11 mouse cellular contexts compared by ENCODE assay signal in the genomic region with DNA sequence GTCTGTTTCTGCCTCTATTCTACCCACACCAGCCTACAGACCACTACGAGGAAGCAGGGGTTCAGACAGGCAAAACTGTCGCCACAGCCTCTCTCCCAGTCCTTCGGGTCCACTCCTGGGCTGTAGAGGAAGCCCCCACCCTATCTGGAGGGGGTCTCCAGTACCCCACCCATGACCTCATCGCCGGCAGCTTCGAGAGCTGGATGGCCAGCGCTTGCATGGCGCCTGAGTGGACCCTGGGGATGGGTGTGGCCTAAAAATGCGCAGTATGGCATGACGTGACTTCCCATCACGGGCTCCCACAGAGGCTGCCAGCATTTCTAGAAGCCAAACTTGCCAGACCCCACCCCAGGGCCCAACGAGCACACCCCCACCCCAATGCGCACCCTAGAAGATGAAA. TPM values are rescaled to one million over a fixed set of nuclear protein-coding genes. Genes with fewer than 3 reads are reported as not detected.
DNase-seq lines count a peak whose midpoint lies in the region; ATAC-seq and TF ChIP-seq lines count a peak whose summit lies in the region.
"Had no signal": no experiment of that assay in that cellular context is flagged by ENCODE, and none has a peak within 500 bp of the region (broad histone marks: within the 10 kb centered on the region; RNA-seq: fewer than 3 reads in every experiment).

No protein-coding gene starts in this region.

- H3K4me1 ChIP-seq in hindbrain, postnatal 0 days (ENCODE audit: insufficient read depth, low read length), result no peaks in the 10 kb centered on the region
- no peaks in the 10 kb centered on the region for H3K4me1 ChIP-seq in hindbrain, embryonic 11.5 days (replicated peaks; ENCODE audit: control insufficient read depth, insufficient read depth, low read length)
- H3K4me1 ChIP-seq in intestine, embryonic 15.5 days (replicated peaks), result peaks cover 14% of the 10 kb centered on the region
- H3K4me1 ChIP-seq: forebrain, embryonic 12.5 days had no signal

- no peaks in the 10 kb centered on the region for H3K9me3 ChIP-seq in hindbrain, postnatal 0 days (ENCODE audit: low read length)
- no peaks in the 10 kb centered on the region for H3K9me3 ChIP-seq in hindbrain, embryonic 11.5 days (ENCODE audit: control insufficient read depth, low read length)
- H3K9me3 ChIP-seq in intestine, embryonic 15.5 days, result no peaks in the 10 kb centered on the region
- H3K9me3 ChIP-seq: forebrain, embryonic 12.5 days had no signal

- no peak overlapping the region for H3K27ac ChIP-seq in hindbrain, postnatal 0 days
- no peak overlapping the region for H3K27ac ChIP-seq in hindbrain, embryonic 11.5 days (ENCODE audit: low read depth, low read length)
- H3K27ac ChIP-seq in intestine, embryonic 15.5 days, result no peak overlapping the region
- H3K27ac ChIP-seq: forebrain, embryonic 12.5 days had no signal

- no peak overlapping the region for H3K4me3 ChIP-seq in hindbrain, postnatal 0 days (ENCODE audit: low read length)
- H3K4me3 ChIP-seq in hindbrain, embryonic 11.5 days (ENCODE audit: low read depth, low read length), result no peak overlapping the region
- 0 out of 2 replicates have a peak overlapping the region, but pooled peaks have one; percentile 7 for H3K4me3 ChIP-seq in intestine, embryonic 15.5 days (replicated peaks)
- H3K4me3 ChIP-seq: forebrain, embryonic 12.5 days had no signal

- H3K27me3 ChIP-seq in hindbrain, postnatal 0 days (ENCODE audit: insufficient read depth, low read length), result no peaks in the 10 kb centered on the region
- no peaks in the 10 kb centered on the region for H3K27me3 ChIP-seq in hindbrain, embryonic 11.5 days (ENCODE audit: control insufficient read depth, insufficient read depth, low read length)
- no peaks in the 10 kb centered on the region for H3K27me3 ChIP-seq in intestine, embryonic 15.5 days (replicated peaks)
- H3K27me3 ChIP-seq: forebrain, embryonic 12.5 days had no signal

- H3K36me3 ChIP-seq in hindbrain, postnatal 0 days (ENCODE audit: insufficient read depth, low read length), result no peaks in the 10 kb centered on the region
- H3K36me3 ChIP-seq in hindbrain, embryonic 11.5 days (ENCODE audit: control insufficient read depth, insufficient read depth, low read length), result no peaks in the 10 kb centered on the region
- no peaks in the 10 kb centered on the region for H3K36me3 ChIP-seq in intestine, embryonic 15.5 days
- H3K36me3 ChIP-seq: forebrain, embryonic 12.5 days had no signal

- no peak for TF ChIP-seq CTCF in hindbrain, postnatal 0 days (IDR thresholded peaks at IDR 0.05; ENCODE audit: low read depth)

- ATAC-seq in hindbrain, postnatal 0 days, result 0 out of 2 replicates have a peak, but pooled peaks have one; percentile 15
- no peak for ATAC-seq in hindbrain, embryonic 11.5 days (ENCODE audit: low FRiP score)
- ATAC-seq in intestine, embryonic 15.5 days, result no peak
- ATAC-seq in CD4-positive, CD25-positive, alpha-beta regulatory T cell, adult 4 months, result no peak
- no peak for ATAC-seq in erythroblast, adult 5-6 weeks (replicated peaks; ENCODE audit: low FRiP score, poor library complexity, severe bottlenecking)

- no peak for DNase-seq in hindbrain, postnatal 0 days (ENCODE audit: low spot score)
- DNase-seq in hindbrain, embryonic 11.5 days (ENCODE audit: low spot score), result no peak
- DNase-seq in heart, adult 11 months, result peak; percentile 99
- DNase-seq in ovary, postnatal 14 days (ENCODE audit: low spot score), result peak; percentile 12
- DNase-seq in liver, result no peak
- DNase-seq: B cell, adult 2 months; midbrain, embryonic 14.5 days had no signal

- 93% methylated on average over 13 of the region's 13 CpGs for WGBS in hindbrain, postnatal 0 days
- 92% methylated on average over 13 of the region's 13 CpGs for WGBS in hindbrain, embryonic 11.5 days
- 84% methylated on average over 13 of the region's 13 CpGs for WGBS in intestine, embryonic 15.5 days

- no peak overlapping the region for H3K4me2 ChIP-seq in hindbrain, postnatal 0 days (ENCODE audit: low read depth, low read length)
- no peak overlapping the region for H3K4me2 ChIP-seq in hindbrain, embryonic 11.5 days (replicated peaks; ENCODE audit: low read depth, low read length)
- H3K4me2 ChIP-seq in intestine, embryonic 15.5 days (replicated peaks), result peak overlapping the region; percentile 28
- H3K4me2 ChIP-seq: forebrain, embryonic 12.5 days had no signal

- H3K9ac ChIP-seq in hindbrain, postnatal 0 days (replicated peaks; ENCODE audit: low read length), result no peak overlapping the region
- no peak overlapping the region for H3K9ac ChIP-seq in hindbrain, embryonic 11.5 days (ENCODE audit: low read depth, low read length)
- no peak overlapping the region for H3K9ac ChIP-seq in intestine, embryonic 15.5 days
- H3K9ac ChIP-seq: forebrain, embryonic 12.5 days had no signal

RNA-seq across cellular contexts. Expression of gene C1qtnf7, which starts 2.0 kb away (rescaled TPM):
- total RNA-seq in hindbrain, postnatal 0 days (2014; rRNA removed), result 0.52 and 0.72 TPM in 2 replicates
- 1.3 and 1.7 TPM in 2 replicates for polyA plus RNA-seq in hindbrain, postnatal 0 days (2015; fragmentation: Nextera tagmentation; extraction: Ambion mirVana)
- polyA plus RNA-seq in hindbrain, embryonic 11.5 days (2014; fragmentation: Nextera tagmentation; extraction: Ambion mirVana), result 1.1 and 1.3 TPM in 2 replicates
- polyA plus RNA-seq in intestine, embryonic 15.5 days (2015; fragmentation: Nextera tagmentation; extraction: Ambion mirVana), result 7.3 and 7.5 TPM in 2 replicates
- not detected for polyA plus RNA-seq in CD4-positive, CD25-positive, alpha-beta regulatory T cell, adult 4 months (2017; shearing (Covaris generic))
- total RNA-seq in erythroblast, adult 5-6 weeks (2015; ENCODE audit: low replicate concordance), result not detected in 2 replicates
- total RNA-seq in erythroblast, adult 5-6 weeks (2017; ENCODE audit: low replicate concordance), result not detected in 2 replicates

Comparison
In these comparisons a context has a peak if more than half of its experiments do, and no peak if none do; other contexts are left out.
1. DNase-seq: peak in heart, adult 11 months (single experiment) and ovary, postnatal 14 days (single experiment); none in hindbrain, postnatal 0 days (single experiment), hindbrain, embryonic 11.5 days (single experiment) and liver (single experiment).